Mouse (Mus musculus): Measurements from ENCODE around the gene Atp6v1e2. TPM values are rescaled to one million over a fixed set of nuclear protein-coding genes. Genes with fewer than 3 reads are reported as not detected.
A peak's percentile ranks its signal among the peaks of the same experiment; 100 is the strongest.

Atp6v1e2 gene
- polyA plus RNA-seq, 1 experiment from 2014 or later = 0.12 TPM

- no peak for DNase-seq (ENCODE audit: low spot score)
These were observed 20.9 kb downstream of the Atp6v1e2 start for GRCm38 (mm10) chr17:86926836-86927235.

GRCm38 (mm10) chr17:86924679-86925078 lies 23.0 kb downstream of the Atp6v1e2 start:
- Histone ChIP-seq H3K9me3 (ENCODE audit: control insufficient read depth, low read length) (0 out of 2 replicates have a peak, but pooled peaks cover 5% of the 10 kb centered on the region), H3K4me2 (replicated peaks; ENCODE audit: low read depth) (no peak overlapping the region), H3K9ac (ENCODE audit: low read length) (no peak overlapping the region), H3K27ac (replicated peaks) (no peak overlapping the region), H3K27me3 (ENCODE audit: control insufficient read depth, insufficient read depth, low read length) (no peaks in the 10 kb centered on the region), H3K4me1 (replicated peaks; ENCODE audit: control insufficient read depth, insufficient read depth) (no peaks in the 10 kb centered on the region), H3K4me3 (ENCODE audit: low read depth, low read length) (no peak overlapping the region), H3K36me3 (ENCODE audit: control insufficient read depth, insufficient read depth, low read length) (no peaks in the 10 kb centered on the region)
- ATAC-seq (ENCODE audit: low FRiP score, low TSS enrichment) = peak; percentile 44; the same call in 1 of the 2 replicates
- WGBS = 61% methylated on average over 3 of the region's 3 CpGs
- DNase-seq (ENCODE audit: low spot score) = no peak
- TF ChIP-seq CTCF (IDR thresholded peaks at IDR 0.05; ENCODE audit: low read depth) (no peak), EP300 (optimal IDR thresholded peaks at IDR 0.05) (no peak)

More at GRCm38 (mm10) chr17:86926836-86927235, 20.9 kb downstream of the Atp6v1e2 start:
- Histone ChIP-seq H3K4me2 (replicated peaks; ENCODE audit: low read depth) (no peak overlapping the region), H3K27me3 (ENCODE audit: control insufficient read depth, insufficient read depth, low read length) (no peaks in the 10 kb centered on the region), H3K9ac (ENCODE audit: low read length) (no peak overlapping the region), H3K36me3 (ENCODE audit: control insufficient read depth, insufficient read depth, low read length) (no peaks in the 10 kb centered on the region), H3K4me1 (replicated peaks; ENCODE audit: control insufficient read depth, insufficient read depth) (no peaks in the 10 kb centered on the region), H3K9me3 (ENCODE audit: control insufficient read depth, low read length) (0 out of 2 replicates have a peak, but pooled peaks cover 5% of the 10 kb centered on the region), H3K27ac (replicated peaks) (no peak overlapping the region), H3K4me3 (ENCODE audit: low read depth, low read length) (no peak overlapping the region)
- TF ChIP-seq EP300 (optimal IDR thresholded peaks at IDR 0.05) (no peak), CTCF (IDR thresholded peaks at IDR 0.05; ENCODE audit: low read depth) (no peak)
- ATAC-seq (ENCODE audit: low FRiP score, low TSS enrichment) = no peak
- WGBS = 83% methylated on average over 3 of the region's 3 CpGs

GRCm38 (mm10) chr17:86919729-86920128 lies 28.0 kb downstream of the Atp6v1e2 start:
- no peaks in the 10 kb centered on the region for H3K36me3 ChIP-seq (ENCODE audit: control insufficient read depth, insufficient read depth, low read length)
- no peak overlapping the region for H3K4me2 ChIP-seq (replicated peaks; ENCODE audit: low read depth)
- H3K4me1 ChIP-seq (replicated peaks; ENCODE audit: control insufficient read depth, insufficient read depth) = no peaks in the 10 kb centered on the region
- ATAC-seq (ENCODE audit: low FRiP score, low TSS enrichment) = peak; percentile 63
- H3K27me3 ChIP-seq (ENCODE audit: control insufficient read depth, insufficient read depth, low read length) = no peaks in the 10 kb centered on the region
- no peak overlapping the region for H3K27ac ChIP-seq (replicated peaks)
- no peaks in the 10 kb centered on the region for H3K9me3 ChIP-seq (ENCODE audit: control insufficient read depth, low read length)
- TF ChIP-seq EP300 (optimal IDR thresholded peaks at IDR 0.05) (no peak), CTCF (IDR thresholded peaks at IDR 0.05; ENCODE audit: low read depth) (no peak)
- peak; percentile 23 for DNase-seq (ENCODE audit: low spot score)
- H3K4me3 ChIP-seq (ENCODE audit: low read depth, low read length) = no peak overlapping the region
- H3K9ac ChIP-seq (ENCODE audit: low read length) = no peak overlapping the region
- 47% methylated on average over 11 of the region's 11 CpGs for WGBS

- no peak overlapping the region for H3K4me3 ChIP-seq (ENCODE audit: low read depth, low read length)
- ATAC-seq (ENCODE audit: low FRiP score, low TSS enrichment) (no peak), DNase-seq (ENCODE audit: low spot score) (peak; percentile 32)
- H3K27ac ChIP-seq (replicated peaks) = no peak overlapping the region
- TF ChIP-seq CTCF (IDR thresholded peaks at IDR 0.05; ENCODE audit: low read depth) = peak; percentile 81
- TF ChIP-seq EP300 (optimal IDR thresholded peaks at IDR 0.05) = no peak
- H3K36me3 ChIP-seq (ENCODE audit: control insufficient read depth, insufficient read depth, low read length) = no peaks in the 10 kb centered on the region
- H3K9me3 ChIP-seq (ENCODE audit: control insufficient read depth, low read length) = no peaks in the 10 kb centered on the region
- WGBS = 72% methylated on average over 6 of the region's 6 CpGs
- no peak overlapping the region for H3K4me2 ChIP-seq (replicated peaks; ENCODE audit: low read depth)
- no peaks in the 10 kb centered on the region for H3K4me1 ChIP-seq (replicated peaks; ENCODE audit: control insufficient read depth, insufficient read depth)
- no peaks in the 10 kb centered on the region for H3K27me3 ChIP-seq (ENCODE audit: control insufficient read depth, insufficient read depth, low read length)
- H3K9ac ChIP-seq (ENCODE audit: low read length) = no peak overlapping the region
These were observed 28.9 kb downstream of the Atp6v1e2 start for GRCm38 (mm10) chr17:86918786-86919185.

- H3K4me2 ChIP-seq (replicated peaks; ENCODE audit: low read depth) = no peak within 1 kb of the TSS
- ATAC-seq (ENCODE audit: low FRiP score, low TSS enrichment) = no peak
- H3K9ac ChIP-seq (ENCODE audit: low read length) = no peak within 1 kb of the TSS
- no peaks in the 10 kb centered on the region for H3K9me3 ChIP-seq (ENCODE audit: control insufficient read depth, low read length)
- H3K27ac ChIP-seq (replicated peaks) = no peak within 1 kb of the TSS
- no peak for TF ChIP-seq CTCF (IDR thresholded peaks at IDR 0.05; ENCODE audit: low read depth)
- TF ChIP-seq EP300 (optimal IDR thresholded peaks at IDR 0.05) = no peak
- H3K36me3 ChIP-seq (ENCODE audit: control insufficient read depth, insufficient read depth, low read length) = no peaks in the 10 kb centered on the region
- DNase-seq (ENCODE audit: low spot score) = no peak
- H3K4me1 ChIP-seq (replicated peaks; ENCODE audit: control insufficient read depth, insufficient read depth) = no peaks in the 10 kb centered on the region
- 89% methylated on average over 10 of the region's 10 CpGs for WGBS
- no peak within 1 kb of the TSS for H3K4me3 ChIP-seq (ENCODE audit: low read depth, low read length)
- H3K27me3 ChIP-seq (ENCODE audit: control insufficient read depth, insufficient read depth, low read length) = no peaks in the 10 kb centered on the region
These were observed 30.6 kb downstream of the Atp6v1e2 start, which contains the start of gene Tmem247 for GRCm38 (mm10) chr17:86917048-86917447. TSS of gene Tmem247 (plus strand) at chr17:86917348.

GRCm38 (mm10) chr17:86915540-86915939 lies 32.2 kb downstream of the Atp6v1e2 start:
- ATAC-seq (ENCODE audit: low FRiP score, low TSS enrichment) = no peak
- Histone ChIP-seq H3K27ac (replicated peaks) (no peak overlapping the region), H3K4me3 (ENCODE audit: low read depth, low read length) (no peak overlapping the region), H3K36me3 (ENCODE audit: control insufficient read depth, insufficient read depth, low read length) (no peaks in the 10 kb centered on the region), H3K9me3 (ENCODE audit: control insufficient read depth, low read length) (no peaks in the 10 kb centered on the region), H3K4me1 (replicated peaks; ENCODE audit: control insufficient read depth, insufficient read depth) (no peaks in the 10 kb centered on the region), H3K4me2 (replicated peaks; ENCODE audit: low read depth) (no peak overlapping the region), H3K9ac (ENCODE audit: low read length) (no peak overlapping the region), H3K27me3 (ENCODE audit: control insufficient read depth, insufficient read depth, low read length) (no peaks in the 10 kb centered on the region)
- no peak for DNase-seq (ENCODE audit: low spot score)
- 78% methylated on average over 4 of the region's 4 CpGs for WGBS
- TF ChIP-seq EP300 (optimal IDR thresholded peaks at IDR 0.05) (no peak), CTCF (IDR thresholded peaks at IDR 0.05; ENCODE audit: low read depth) (peak; percentile 42)
